Mouse (Mus musculus): ENCODE results near the gene Bcam. TPM values are rescaled to one million over a fixed set of nuclear protein-coding genes. Genes with fewer than 3 reads are reported as not detected.

The Bcam gene
- 313 and 345 TPM in 2 replicates for polyA plus RNA-seq (2015; fragmentation: Nextera tagmentation; extraction: Ambion mirVana)

GRCm38 (mm10) chr7:19770984-19771391 is at the start of gene Bcam:
TSS of gene Bcam (minus strand) at chr7:19771016.
- 0% methylated on average over 9 of the region's 9 CpGs for whole genome bisulfite sequencing
- ATAC-seq (ENCODE audit: borderline replicate concordance, extremely low read depth, low FRiP score, low TSS enrichment): peak; percentile 58

GRCm38 (mm10) chr7:19818875-19819274 is 48.1 kb upstream of the Bcam start:
- Histone ChIP-seq H3K4me1 (peaks cover 55% of the 10 kb centered on the region), H3K4me3 (no peak overlapping the region), H3K36me3 (no peaks in the 10 kb centered on the region), H3K27ac (no peak overlapping the region), H3K4me2 (no peak overlapping the region), H3K9me3 (no peaks in the 10 kb centered on the region), H3K9ac (no peak overlapping the region), H3K27me3 (peaks cover 8% of the 10 kb centered on the region)
- no peak for ATAC-seq (ENCODE audit: borderline replicate concordance, extremely low read depth, low FRiP score, low TSS enrichment)
- 78% methylated on average over 7 of the region's 7 CpGs for WGBS

More at GRCm38 (mm10) chr7:19770984-19771391, at the start of gene Bcam:
- Histone ChIP-seq H3K9me3 (no peaks in the 10 kb centered on the region), H3K4me2 (peak within 1 kb of the TSS; percentile 83), H3K4me1 (peaks cover 39% of the 10 kb centered on the region), H3K36me3 (peaks cover 7% of the 10 kb centered on the region; the same call in 1 of the 2 replicates), H3K27ac (peak within 1 kb of the TSS; percentile 90), H3K27me3 (no peaks in the 10 kb centered on the region), H3K4me3 (peak within 1 kb of the TSS; percentile 72), H3K9ac (peak within 1 kb of the TSS; percentile 90)

GRCm38 (mm10) chr7:19818440-19818839 is 47.6 kb upstream of the Bcam start:
- peaks cover 8% of the 10 kb centered on the region for H3K27me3 ChIP-seq
- no peak for ATAC-seq (ENCODE audit: borderline replicate concordance, extremely low read depth, low FRiP score, low TSS enrichment)

GRCm38 (mm10) chr7:19817382-19818105 is 46.7 kb upstream of the Bcam start:
- H3K9me3 ChIP-seq: no peaks in the 10 kb centered on the region
- peak overlapping the region; percentile 92 for H3K27ac ChIP-seq
- H3K27me3 ChIP-seq: peaks cover 8% of the 10 kb centered on the region
- peak overlapping the region; percentile 80 for H3K4me2 ChIP-seq
- H3K36me3 ChIP-seq: no peaks in the 10 kb centered on the region
- peak overlapping the region; percentile 45 for H3K4me3 ChIP-seq
- peak overlapping the region; percentile 47 for H3K9ac ChIP-seq
- H3K4me1 ChIP-seq: peaks cover 44% of the 10 kb centered on the region
- 6% methylated on average over 15 of the region's 15 CpGs for WGBS
- ATAC-seq (ENCODE audit: borderline replicate concordance, extremely low read depth, low FRiP score, low TSS enrichment): peak; percentile 75

More at GRCm38 (mm10) chr7:19818440-19818839, 47.6 kb upstream of the Bcam start:
- Histone ChIP-seq H3K4me3 (no peak overlapping the region), H3K9ac (no peak overlapping the region), H3K36me3 (no peaks in the 10 kb centered on the region), H3K4me1 (peaks cover 51% of the 10 kb centered on the region), H3K27ac (peak overlapping the region; percentile 92; the same call in 1 of the 2 replicates), H3K9me3 (no peaks in the 10 kb centered on the region), H3K4me2 (no peak overlapping the region)
- WGBS: 62% methylated on average over 5 of the region's 5 CpGs

GRCm38 (mm10) chr7:19816224-19816771 is 45.5 kb upstream of the Bcam start:
- Histone ChIP-seq H3K9me3 (no peaks in the 10 kb centered on the region), H3K27me3 (peaks cover 9% of the 10 kb centered on the region), H3K9ac (peak overlapping the region; percentile 47), H3K27ac (peak overlapping the region; percentile 92), H3K36me3 (no peaks in the 10 kb centered on the region), H3K4me3 (peak overlapping the region; percentile 45), H3K4me1 (peaks cover 40% of the 10 kb centered on the region), H3K4me2 (peak overlapping the region; percentile 80)
- ATAC-seq (ENCODE audit: borderline replicate concordance, extremely low read depth, low FRiP score, low TSS enrichment): peak; percentile 74
- 0% methylated on average over 24 of the region's 28 CpGs for WGBS

GRCm38 (mm10) chr7:19815296-19816223 is 44.7 kb upstream of the Bcam start:
- WGBS: 30% methylated on average over 17 of the region's 17 CpGs
- Histone ChIP-seq H3K36me3 (no peaks in the 10 kb centered on the region), H3K4me2 (peak overlapping the region; percentile 80), H3K27ac (peak overlapping the region; percentile 92), H3K4me1 (peaks cover 46% of the 10 kb centered on the region), H3K27me3 (peaks cover 17% of the 10 kb centered on the region), H3K9me3 (no peaks in the 10 kb centered on the region), H3K9ac (peak overlapping the region; percentile 47), H3K4me3 (peak overlapping the region; percentile 45)
- no peak for ATAC-seq (ENCODE audit: borderline replicate concordance, extremely low read depth, low FRiP score, low TSS enrichment)

- ATAC-seq (ENCODE audit: borderline replicate concordance, extremely low read depth, low FRiP score, low TSS enrichment): no peak
- H3K4me1 ChIP-seq: peaks cover 41% of the 10 kb centered on the region
- H3K36me3 ChIP-seq: no peaks in the 10 kb centered on the region
- H3K9ac ChIP-seq: no peak overlapping the region
- no peaks in the 10 kb centered on the region for H3K9me3 ChIP-seq
- H3K4me3 ChIP-seq: no peak overlapping the region
- no peak overlapping the region for H3K27ac ChIP-seq
- H3K4me2 ChIP-seq: no peak overlapping the region
- WGBS: 67% methylated on average over 6 of the region's 6 CpGs
- peaks cover 35% of the 10 kb centered on the region for H3K27me3 ChIP-seq
Observed at GRCm38 (mm10) chr7:19813579-19814122, 42.8 kb upstream of the Bcam start.

- WGBS: 75% methylated on average over 4 of the region's 4 CpGs
- Histone ChIP-seq H3K9me3 (no peaks in the 10 kb centered on the region), H3K27me3 (peaks cover 36% of the 10 kb centered on the region), H3K9ac (no peak overlapping the region), H3K27ac (no peak overlapping the region), H3K4me3 (no peak overlapping the region), H3K4me1 (peaks cover 36% of the 10 kb centered on the region), H3K4me2 (no peak overlapping the region), H3K36me3 (no peaks in the 10 kb centered on the region)
- ATAC-seq (ENCODE audit: borderline replicate concordance, extremely low read depth, low FRiP score, low TSS enrichment): no peak
Observed at GRCm38 (mm10) chr7:19813161-19813560, 42.3 kb upstream of the Bcam start.

- peak; percentile 32; the same call in 1 of the 2 replicates for ATAC-seq (ENCODE audit: borderline replicate concordance, extremely low read depth, low FRiP score, low TSS enrichment)
- Histone ChIP-seq H3K4me2 (peak overlapping the region; percentile 46), H3K27ac (no peak overlapping the region), H3K4me3 (0 out of 2 replicates have a peak overlapping the region, but pooled peaks have one; percentile 8), H3K36me3 (no peaks in the 10 kb centered on the region), H3K4me1 (peaks cover 16% of the 10 kb centered on the region), H3K9me3 (no peaks in the 10 kb centered on the region), H3K27me3 (peaks cover 36% of the 10 kb centered on the region), H3K9ac (no peak overlapping the region)
- 7% methylated on average over 22 of the region's 22 CpGs for WGBS
Observed at GRCm38 (mm10) chr7:19811114-19811513, 40.3 kb upstream of the Bcam start.

- WGBS: 8% methylated on average over 27 of the region's 27 CpGs
- H3K9ac ChIP-seq: no peak overlapping the region
- peak overlapping the region; percentile 40 for H3K4me2 ChIP-seq
- H3K36me3 ChIP-seq: no peaks in the 10 kb centered on the region
- H3K4me1 ChIP-seq: peaks cover 8% of the 10 kb centered on the region; the same call in 1 of the 2 replicates
- no peaks in the 10 kb centered on the region for H3K9me3 ChIP-seq
- H3K4me3 ChIP-seq: peak overlapping the region; percentile 7
- no peak overlapping the region for H3K27ac ChIP-seq
- peaks cover 36% of the 10 kb centered on the region for H3K27me3 ChIP-seq
- 0 out of 2 replicates have a peak, but pooled peaks have one; percentile 27 for ATAC-seq (ENCODE audit: borderline replicate concordance, extremely low read depth, low FRiP score, low TSS enrichment)
Observed at GRCm38 (mm10) chr7:19809369-19809768, 38.6 kb upstream of the Bcam start.

- H3K9me3 ChIP-seq: no peaks in the 10 kb centered on the region
- no peak overlapping the region for H3K4me2 ChIP-seq
- no peak for ATAC-seq (ENCODE audit: borderline replicate concordance, extremely low read depth, low FRiP score, low TSS enrichment)
- no peak overlapping the region for H3K9ac ChIP-seq
- H3K4me3 ChIP-seq: no peak overlapping the region
- peaks cover 28% of the 10 kb centered on the region for H3K27me3 ChIP-seq
- H3K4me1 ChIP-seq: peaks cover 8% of the 10 kb centered on the region; the same call in 1 of the 2 replicates
- H3K36me3 ChIP-seq: no peaks in the 10 kb centered on the region
- H3K27ac ChIP-seq: no peak overlapping the region
- WGBS: 79% methylated on average over 8 of the region's 8 CpGs
Observed at GRCm38 (mm10) chr7:19806356-19806969, 35.6 kb upstream of the Bcam start.
